Mouse (Mus musculus): Measurements from ENCODE around the gene Slc6a6. TPM values are rescaled to one million over a fixed set of nuclear protein-coding genes. Genes with fewer than 3 reads are reported as not detected.

Gene Slc6a6
- total RNA-seq, 2 experiments from 2014 or later = 66.3 to 70.0 TPM

- no peak for DNase-seq
- intact Hi-C loops (cut with DNase I) = no loop called here
Observed at GRCm38 (mm10) chr6:91752884-91753283, 69.0 kb downstream of the Slc6a6 start.

- intact Hi-C loops (cut with DNase I) = no loop called here
- DNase-seq = no peak
Observed at GRCm38 (mm10) chr6:91754098-91754497, 70.2 kb downstream of the Slc6a6 start.

DNA sequence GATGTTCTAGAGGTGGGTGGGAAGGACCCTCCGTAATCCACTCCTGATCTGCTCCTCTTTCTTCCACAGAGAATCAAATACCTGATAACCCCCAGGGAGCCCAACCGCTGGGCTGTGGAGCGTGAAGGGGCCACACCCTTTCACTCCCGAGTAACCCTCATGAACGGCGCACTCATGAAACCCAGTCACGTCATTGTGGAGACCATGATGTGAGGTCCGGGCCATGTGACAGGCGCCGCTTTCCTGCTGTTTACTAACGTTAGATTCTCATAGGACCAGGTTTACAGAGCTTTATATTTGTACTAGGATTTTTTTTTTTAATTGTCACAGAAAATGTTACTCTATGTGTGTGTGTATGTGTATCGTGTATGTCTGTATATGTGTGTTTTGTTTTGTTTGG lies 71.0 kb downstream of the Slc6a6 start:
- no peak for DNase-seq
- intact Hi-C loops (cut with DNase I) = no loop called here

DNA sequence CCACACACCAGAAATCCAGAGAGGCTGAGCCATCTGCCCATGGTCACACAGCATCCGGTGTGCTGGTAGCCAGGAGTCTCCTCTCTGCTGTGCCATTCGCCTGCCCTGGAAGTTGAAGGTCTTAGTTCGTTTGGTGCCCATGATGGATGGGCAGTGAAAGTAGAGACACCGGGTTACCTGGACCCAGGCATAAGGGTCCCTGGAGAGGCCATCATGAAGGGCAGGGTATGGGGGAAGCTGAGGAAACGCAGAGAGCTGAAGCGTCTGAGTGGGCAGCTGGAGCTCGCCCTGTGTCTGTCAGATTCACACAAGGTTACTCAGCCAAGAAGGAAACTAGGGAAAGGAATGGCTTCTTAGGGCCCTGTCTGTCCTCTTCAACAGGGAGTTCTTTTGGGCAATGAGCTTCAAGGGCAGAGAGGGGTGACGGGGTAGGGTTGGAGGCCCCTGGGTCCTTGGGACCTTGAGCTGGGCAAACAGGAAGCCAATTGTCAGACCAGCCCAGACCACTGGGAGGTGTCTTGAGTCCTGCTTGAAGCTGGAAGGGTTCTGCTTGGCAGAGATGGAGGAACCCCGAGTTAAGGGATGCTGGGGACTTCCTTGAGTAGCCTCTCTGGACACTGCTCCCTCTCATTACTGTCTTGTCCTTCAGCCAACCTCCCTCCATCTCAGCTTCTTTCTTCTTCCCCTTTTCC lies 78.3 kb downstream of the Slc6a6 start:
- intact Hi-C loops (cut with DNase I) = no loop called here
- no peak for DNase-seq

DNA sequence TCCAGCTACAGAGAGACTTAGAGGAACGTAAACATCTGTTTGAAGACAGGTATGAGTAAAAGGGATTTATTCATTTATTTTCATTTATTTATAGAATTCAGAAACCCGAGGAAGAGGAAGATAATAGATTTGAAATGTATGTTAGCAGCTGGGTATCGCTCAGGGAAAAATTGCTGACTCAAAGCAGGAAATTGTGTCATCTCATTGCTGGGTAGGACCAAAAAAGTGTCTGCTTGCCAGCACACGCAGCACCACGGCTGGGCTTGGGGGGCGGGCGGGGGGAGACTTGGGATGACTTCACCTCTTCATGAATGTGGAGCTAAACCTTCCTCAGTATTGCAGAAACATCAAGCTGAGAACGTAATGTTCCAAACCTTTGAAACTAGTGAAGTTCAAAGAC lies 83.7 kb downstream of the Slc6a6 start:
- no peak for DNase-seq
- intact Hi-C loops (cut with DNase I) = no loop called here

- DNase-seq = no peak
- intact Hi-C loops (cut with DNase I) = no loop called here
Observed at GRCm38 (mm10) chr6:91773951-91774350, 90.1 kb downstream of the Slc6a6 start.

GRCm38 (mm10) chr6:91776543-91776942 lies 92.7 kb downstream of the Slc6a6 start:
- intact Hi-C loops (cut with DNase I) = loop anchor here (1.0 kb wide), 1 partner anchor 77 kb away; no protein-coding TSS in a partner anchor
- peak; percentile 51 for DNase-seq

GRCm38 (mm10) chr6:91779206-91779605 lies 95.4 kb downstream of the Slc6a6 start:
- intact Hi-C loops (cut with DNase I) = no loop called here
- peak in 1 of 2 experiments; percentile 33 for DNase-seq

DNA sequence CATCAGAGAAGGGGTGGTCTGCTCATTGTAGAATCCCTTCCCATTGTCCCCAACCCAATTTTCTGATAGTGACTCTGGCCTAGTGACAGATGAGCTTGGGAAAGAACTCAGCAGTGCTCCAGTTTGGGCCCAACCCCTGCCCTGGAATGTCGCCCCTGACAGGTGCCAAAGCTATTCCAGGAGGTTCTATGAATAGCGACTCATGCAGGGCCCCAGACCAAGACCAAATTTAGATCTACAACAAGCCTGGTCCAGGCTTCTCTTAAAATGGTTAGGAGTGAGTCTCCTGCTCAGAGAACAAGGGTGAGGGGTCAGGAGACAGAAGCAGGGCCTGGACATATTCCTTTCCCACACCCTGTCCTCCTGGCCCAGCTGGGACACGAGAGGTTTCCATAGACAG lies 101.2 kb downstream of the Slc6a6 start:
- intact Hi-C loops (cut with DNase I) = no loop called here
- peak; percentile 52 to 59 for DNase-seq

DNA sequence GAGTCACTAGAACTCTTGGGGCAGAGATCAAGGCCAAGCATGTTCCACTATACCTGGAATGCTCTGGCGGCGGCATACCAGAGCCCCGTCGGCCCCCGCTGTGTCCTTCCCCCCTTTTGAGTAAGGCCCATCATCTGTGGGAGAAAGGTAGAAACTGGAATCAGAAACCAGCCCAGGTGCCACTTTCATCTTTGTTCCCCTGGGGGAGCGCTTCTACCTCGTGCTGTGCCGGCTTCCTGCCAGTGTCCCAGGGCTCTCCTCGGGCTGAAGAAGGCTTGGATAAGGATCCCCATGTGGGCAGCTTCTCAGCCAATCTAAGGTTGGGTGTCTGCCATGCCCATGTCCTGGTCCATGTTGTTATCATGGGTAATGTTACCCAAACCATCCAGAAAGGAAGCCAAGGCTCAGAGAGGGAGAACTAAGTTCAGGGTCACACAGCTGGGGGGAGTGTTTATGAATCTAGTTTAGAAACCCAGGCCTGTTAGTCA lies 104.5 kb downstream of the Slc6a6 start:
- intact Hi-C loops (cut with DNase I) = no loop called here
- no peak for DNase-seq

GRCm38 (mm10) chr6:91795640-91796039 lies 111.8 kb downstream of the Slc6a6 start:
- intact Hi-C loops (cut with DNase I) = no loop called here
- no peak for DNase-seq

- no peak for DNase-seq
- intact Hi-C loops (cut with DNase I) = no loop called here
Observed at GRCm38 (mm10) chr6:91796064-91796463, 112.2 kb downstream of the Slc6a6 start.

- no peak for DNase-seq
- intact Hi-C loops (cut with DNase I) = no loop called here
Observed at GRCm38 (mm10) chr6:91796736-91797135, 112.9 kb downstream of the Slc6a6 start.

- intact Hi-C loops (cut with DNase I) = no loop called here
- DNase-seq = no peak
Observed at GRCm38 (mm10) chr6:91798496-91798895, 114.6 kb downstream of the Slc6a6 start.

DNA sequence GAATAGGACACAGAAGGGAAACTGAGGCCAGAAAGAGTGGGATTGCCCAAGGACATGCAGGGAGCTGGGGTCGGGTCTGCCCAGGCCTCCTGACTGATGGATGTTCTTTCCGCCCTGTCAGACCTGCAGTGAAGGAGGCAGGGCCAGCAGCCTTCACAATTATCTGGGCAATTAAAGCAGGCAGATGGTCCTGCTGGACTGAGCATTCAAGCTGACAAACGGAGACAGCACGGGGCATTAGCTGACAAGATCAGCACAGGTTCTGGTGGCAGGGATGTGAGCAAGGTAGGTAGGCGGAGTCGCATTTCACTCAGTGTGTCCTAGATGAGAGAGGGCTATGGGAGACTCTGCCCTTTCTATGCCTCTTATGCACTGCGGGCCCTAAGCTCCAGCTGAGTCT lies 120.3 kb downstream of the Slc6a6 start:
- intact Hi-C loops (cut with DNase I) = no loop called here

GRCm38 (mm10) chr6:91807169-91807568 lies 123.3 kb downstream of the Slc6a6 start:
- intact Hi-C loops (cut with DNase I) = no loop called here
- no peak for DNase-seq

More for the DNA sequence above, 120.3 kb downstream of the Slc6a6 start:
- no peak for DNase-seq

DNA sequence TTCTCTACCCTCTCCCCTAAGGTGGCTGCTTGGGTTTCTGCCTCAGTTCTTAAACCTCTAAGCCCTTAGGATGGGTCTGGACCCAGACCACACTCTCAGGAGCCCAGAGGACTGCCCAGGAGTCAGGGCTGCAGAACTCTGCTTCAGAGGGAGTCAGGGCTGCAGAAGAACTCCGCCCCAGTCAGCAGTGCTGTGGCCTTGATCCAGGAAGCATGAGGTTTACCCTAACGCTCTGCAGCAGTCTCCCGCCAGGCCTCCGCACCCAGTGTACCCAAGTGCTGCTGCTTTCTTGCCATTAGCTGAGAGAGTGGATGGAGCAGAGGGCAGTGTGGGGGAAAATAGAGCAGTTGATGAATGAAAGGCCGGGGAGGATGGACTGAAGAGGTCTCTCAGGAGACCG lies 124.2 kb downstream of the Slc6a6 start:
- no peak for DNase-seq

More for the DNA sequence above, 124.2 kb downstream of the Slc6a6 start:
- intact Hi-C loops (cut with DNase I) = no loop called here

Other genes with a start within 250 kb of the Slc6a6 start
- 1 to 10 TPM; 8.2 TPM for gene Chchd4, start 210.5 kb upstream of the Slc6a6 start, total RNA-seq (2021)
- gene Tmem43, start 210.3 kb upstream of the Slc6a6 start, total RNA-seq (2021) = 10 to 100 TPM; 25.2 to 31.1 TPM
- gene Xpc, start 168.2 kb upstream of the Slc6a6 start, total RNA-seq (2021) = 1 to 10 TPM; 6.5 to 7.2 TPM
- 10 to 100 TPM; 25.7 to 28.9 TPM for gene Lsm3, start 168.1 kb upstream of the Slc6a6 start, total RNA-seq (2021)
- 1 to 10 TPM; 2.4 to 3.3 TPM for gene Grip2, start 143.2 kb downstream of the Slc6a6 start, total RNA-seq (2021)
- gene Ccdc174, start 194.0 kb downstream of the Slc6a6 start, total RNA-seq (2021) = 1 to 10 TPM; 7.2 to 8.2 TPM
- gene 4930590J08Rik, start 218.8 kb downstream of the Slc6a6 start, total RNA-seq (2021) = 1 to 10 TPM in 1 of 2 experiments, under 1 TPM in 1; 0.81 to 1.1 TPM